Mouse (Mus musculus) kidney, embryonic 14.5 days (tissue): Measurements from ENCODE around the gene Cul7. TPM values are rescaled to one million over a fixed set of nuclear protein-coding genes. Genes with fewer than 3 reads are reported as not detected.

ENCODE experiments used
- ATAC-seq: fragments of 200-750 bp; cut with Nextera tagmentation; 2 replicates; pipeline ENCODE4 v1.8.0; 2017; ENCODE audit warnings: moderate number of reproducible peaks, mild to moderate bottlenecking, moderate TSS enrichment, moderate library complexity; ENCODE audit not compliant: low FRiP score, low TSS enrichment
- H3K27ac ChIP-seq: fragments of 300-500 bp; sonication (generic); 2 replicates; pipeline ENCODE4 v1.5.1; 2014; ENCODE audit warnings: low read depth, mild to moderate bottlenecking, low read length, moderate library complexity, mixed read lengths
- H3K27me3 ChIP-seq: fragments of 300-500 bp; sonication (generic); 2 replicates; pipeline ENCODE4 v1.6.1; 2014; ENCODE audit warnings: mild to moderate bottlenecking, low read length; ENCODE audit not compliant: control insufficient read depth, insufficient read depth
- H3K36me3 ChIP-seq: fragments of 300-500 bp; sonication (generic); 2 replicates; pipeline ENCODE4 v1.6.1; 2014; ENCODE audit warnings: low read length, mixed read lengths; ENCODE audit not compliant: control insufficient read depth, insufficient read depth
- H3K4me1 ChIP-seq: fragments of 300-500 bp; sonication (generic); 2 replicates; pipeline ENCODE4 v1.6.1; 2014; ENCODE audit warnings: low read length, mixed read lengths; ENCODE audit not compliant: control insufficient read depth, insufficient read depth
- H3K4me2 ChIP-seq: fragments of 300-500 bp; sonication (generic); replicated peaks from 2 replicates; pipeline ENCODE4 v1.6.1; 2014; ENCODE audit warnings: low read depth, mild to moderate bottlenecking, low read length
- H3K4me3 ChIP-seq: fragments of 300-500 bp; sonication (generic); 2 replicates; pipeline ENCODE4 v1.5.1; 2014; ENCODE audit warnings: mild to moderate bottlenecking, low read length
- H3K9ac ChIP-seq: fragments of 300-500 bp; sonication (generic); 2 replicates; pipeline ENCODE4 v1.6.1; 2014; ENCODE audit warnings: low read depth, mild to moderate bottlenecking, low read length, moderate library complexity
- H3K9me3 ChIP-seq: fragments of 300-500 bp; sonication (generic); 2 replicates; pipeline ENCODE4 v1.6.1; 2016; ENCODE audit warnings: low read length; ENCODE audit not compliant: control insufficient read depth
- WGBS: fragments of 180-500 bp; shearing (Covaris S2); extraction: QIAGEN DNeasy Blood & Tissue Kit; methylation state at CpG from one replicate; pipeline ENCODE4 v1.1.7; 2014; 5-methylcytosine and 5-hydroxymethylcytosine counted together
- polyA plus RNA-seq: library from polyadenylated mRNA; unstranded; fragments of >200 nt; fragmentation: Nextera tagmentation; extraction: Ambion mirVana; gene quantifications from 2 replicates; pipeline ENCODE4 v1.2.1, GENCODE M21; 2014

Gene Cul7
- polyA plus RNA-seq, 1 experiment from 2014 or later = 42.6 TPM

GRCm38 (mm10) chr17:46712442-46712841 is 62.3 kb downstream of the Cul7 start:
- H3K27me3 ChIP-seq = no peaks in the 10 kb centered on the region
- WGBS = 66% methylated on average over 7 of the region's 7 CpGs
- H3K9ac ChIP-seq = peak overlapping the region; percentile 93
- H3K27ac ChIP-seq = no peak overlapping the region
- peak overlapping the region; percentile 100 for H3K4me3 ChIP-seq
- H3K4me2 ChIP-seq = peak overlapping the region; percentile 97
- H3K36me3 ChIP-seq = peaks cover 25% of the 10 kb centered on the region
- ATAC-seq = no peak
- peaks cover 10% of the 10 kb centered on the region for H3K4me1 ChIP-seq
- H3K9me3 ChIP-seq = no peaks in the 10 kb centered on the region

GRCm38 (mm10) chr17:46713849-46714248 is 63.7 kb downstream of the Cul7 start:
- no peaks in the 10 kb centered on the region for H3K9me3 ChIP-seq
- ATAC-seq = no peak

More at GRCm38 (mm10) chr17:46713849-46714248, 63.7 kb downstream of the Cul7 start:
- H3K27me3 ChIP-seq = no peaks in the 10 kb centered on the region
- peaks cover 10% of the 10 kb centered on the region for H3K4me1 ChIP-seq
- peaks cover 25% of the 10 kb centered on the region for H3K36me3 ChIP-seq
- no peak overlapping the region for H3K4me3 ChIP-seq
- WGBS = 85% methylated on average over 9 of the region's 9 CpGs
- no peak overlapping the region for H3K27ac ChIP-seq
- no peak overlapping the region for H3K9ac ChIP-seq
- no peak overlapping the region for H3K4me2 ChIP-seq

Other genes starting within 250 kb of the Cul7 start
- gene Crip3, start 221.4 kb upstream of the Cul7 start, polyA plus RNA-seq = 0.38 and 0.60 TPM in 2 replicates
- not detected in 2 replicates for gene Slc22a7, start 211.9 kb upstream of the Cul7 start, polyA plus RNA-seq
- gene Ttbk1, start 162.7 kb upstream of the Cul7 start, polyA plus RNA-seq = 0.04 and 0.11 TPM in 2 replicates
- 67.9 and 71.2 TPM in 2 replicates for gene Dnph1, start 153.6 kb upstream of the Cul7 start, polyA plus RNA-seq
- gene Cul9, start 103.9 kb upstream of the Cul7 start, polyA plus RNA-seq = 3.0 and 4.8 TPM in 2 replicates
- gene Srf, start 94.2 kb upstream of the Cul7 start, polyA plus RNA-seq = 10.3 and 12.8 TPM in 2 replicates
- 58.5 and 64.1 TPM in 2 replicates for gene Ptk7, start 20.8 kb upstream of the Cul7 start, polyA plus RNA-seq
- 22.0 and 31.5 TPM in 2 replicates for gene Klc4, start 4.3 kb upstream of the Cul7 start, polyA plus RNA-seq
- gene Mrpl2, start 4.1 kb upstream of the Cul7 start, polyA plus RNA-seq = 121 and 141 TPM in 2 replicates
- gene Rrp36, start 24.0 kb downstream of the Cul7 start, polyA plus RNA-seq = 54.0 and 66.5 TPM in 2 replicates
- 148 and 174 TPM in 2 replicates for gene Mea1, start 28.5 kb downstream of the Cul7 start, polyA plus RNA-seq
- 91.0 and 110 TPM in 2 replicates for gene Klhdc3, start 30.6 kb downstream of the Cul7 start, polyA plus RNA-seq
- gene Ppp2r5d, start 54.8 kb downstream of the Cul7 start, polyA plus RNA-seq = 61.1 and 99.9 TPM in 2 replicates
- 20.5 and 21.0 TPM in 2 replicates for gene Pex6, start 61.1 kb downstream of the Cul7 start, polyA plus RNA-seq
- 0.43 and 1.0 TPM in 2 replicates for gene Gnmt, start 78.8 kb downstream of the Cul7 start, polyA plus RNA-seq
- gene Cnpy3, start 101.9 kb downstream of the Cul7 start, polyA plus RNA-seq = 61.7 and 71.5 TPM in 2 replicates
- gene Ptcra, start 113.4 kb downstream of the Cul7 start, polyA plus RNA-seq = 0.38 and 0.56 TPM in 2 replicates
- gene 2310039H08Rik, start 122.3 kb downstream of the Cul7 start, polyA plus RNA-seq = 73.6 and 92.5 TPM in 2 replicates
- 139 and 164 TPM in 2 replicates for gene Rpl7l1, start 132.3 kb downstream of the Cul7 start, polyA plus RNA-seq
- gene Bicral, start 208.1 kb downstream of the Cul7 start, polyA plus RNA-seq = 2.6 and 5.2 TPM in 2 replicates
- 71.0 and 82.1 TPM in 2 replicates for gene Tbcc, start 240.3 kb downstream of the Cul7 start, polyA plus RNA-seq